ENCODE assay signal across 25 mouse cellular contexts in genomic region chr4:89131795-89132194, GRCm38 (mm10).
"Had no signal": no experiment of that assay in that cellular context is flagged by ENCODE, and none has a peak within 500 bp of the region (broad histone marks: within the 10 kb centered on the region; RNA-seq: fewer than 3 reads in every experiment).

No protein-coding gene starts in this region.

- H3K36me3 ChIP-seq: limb, embryonic 10.5 days; limb, embryonic 13.5 days; liver, embryonic 12.5 days; liver, embryonic 15.5 days; lung, embryonic 15.5 days; midbrain, embryonic 10.5 days; midbrain, embryonic 13.5 days; stomach, embryonic 15.5 days had no signal

- ATAC-seq: liver, embryonic 12.5 days; midbrain, embryonic 13.5 days; midbrain, embryonic 16.5 days had no signal

- H3K4me3 ChIP-seq: layer of hippocampus, adult 2 months; left cerebral cortex, adult 2 months; limb, embryonic 10.5 days; limb, embryonic 13.5 days; liver, embryonic 12.5 days; liver, embryonic 15.5 days; lung, embryonic 15.5 days; megakaryocyte, embryonic 14.5 days; midbrain, embryonic 10.5 days; midbrain, embryonic 13.5 days; stomach, embryonic 15.5 days had no signal

- H3K4me2 ChIP-seq: limb, embryonic 13.5 days; liver, embryonic 12.5 days; liver, embryonic 15.5 days; lung, embryonic 15.5 days; midbrain, embryonic 13.5 days; stomach, embryonic 15.5 days had no signal

- DNase-seq: kidney, adult 18-20 months; kidney, adult 9 months; kidney, postnatal 25 days; layer of hippocampus, postnatal 36 days; liver; lung, adult 18-20 months; lung, postnatal 10 days; lung, postnatal 4 days; right cerebral cortex, adult 18-20 months; right cerebral cortex, postnatal 14 days; right cerebral cortex, postnatal 4 days; thymus, adult 18-20 months; thymus, postnatal 36 days had no signal

- H3K27me3 ChIP-seq: limb, embryonic 13.5 days; liver, embryonic 12.5 days; liver, embryonic 15.5 days; lung, embryonic 15.5 days; stomach, embryonic 15.5 days had no signal

- H3K27ac ChIP-seq: layer of hippocampus, adult 2 months; left cerebral cortex, adult 2 months; limb, embryonic 10.5 days; limb, embryonic 13.5 days; liver, embryonic 12.5 days; liver, embryonic 15.5 days; lung, embryonic 15.5 days; midbrain, embryonic 10.5 days; midbrain, embryonic 13.5 days; stomach, embryonic 15.5 days had no signal

- H3K9ac ChIP-seq: limb, embryonic 13.5 days; liver, embryonic 12.5 days; liver, embryonic 15.5 days; lung, embryonic 15.5 days; midbrain, embryonic 13.5 days; stomach, embryonic 15.5 days had no signal

- H3K9me3 ChIP-seq: limb, embryonic 10.5 days; limb, embryonic 13.5 days; liver, embryonic 12.5 days; liver, embryonic 15.5 days; lung, embryonic 15.5 days; megakaryocyte, embryonic 14.5 days; midbrain, embryonic 10.5 days; midbrain, embryonic 13.5 days; stomach, embryonic 15.5 days had no signal
